Mouse (Mus musculus): ENCODE measurements around the gene Nfe2.
"Not testable (repeated sequence)": the region's sequence is repeated elsewhere in the genome, so short reads cannot be mapped to it uniquely, and the experiment has no call there.

Nfe2 gene

DNA sequence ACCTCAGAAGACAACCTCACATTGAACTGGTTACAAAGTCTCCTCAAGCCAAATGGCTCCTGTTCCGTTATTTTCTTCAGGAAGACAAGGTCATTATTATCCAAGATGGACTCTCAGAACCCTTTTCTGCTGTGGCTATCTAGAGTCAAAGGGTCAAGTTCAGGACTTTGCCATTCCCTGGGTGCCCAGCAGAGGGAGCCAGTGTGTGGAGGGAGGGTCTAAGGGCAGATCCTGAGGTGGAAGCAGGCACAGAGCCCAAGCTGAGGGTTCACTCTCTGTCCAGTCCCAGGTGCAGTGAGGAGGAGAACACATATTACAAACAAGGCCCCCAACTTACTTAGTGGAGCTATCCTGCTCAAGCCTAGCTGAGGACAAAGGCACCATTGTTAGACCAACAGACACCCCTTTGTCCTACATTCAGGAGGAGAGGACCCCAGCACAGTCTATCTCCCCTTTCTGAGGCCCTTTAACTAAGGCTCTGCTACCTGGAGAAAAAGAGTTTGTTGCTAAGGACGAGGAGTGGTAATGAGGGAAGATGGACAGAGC lies 7.9 kb downstream of the Nfe2 start:
- DNase-seq (ENCODE audit: low spot score in 2 of 2), result no peak

DNA sequence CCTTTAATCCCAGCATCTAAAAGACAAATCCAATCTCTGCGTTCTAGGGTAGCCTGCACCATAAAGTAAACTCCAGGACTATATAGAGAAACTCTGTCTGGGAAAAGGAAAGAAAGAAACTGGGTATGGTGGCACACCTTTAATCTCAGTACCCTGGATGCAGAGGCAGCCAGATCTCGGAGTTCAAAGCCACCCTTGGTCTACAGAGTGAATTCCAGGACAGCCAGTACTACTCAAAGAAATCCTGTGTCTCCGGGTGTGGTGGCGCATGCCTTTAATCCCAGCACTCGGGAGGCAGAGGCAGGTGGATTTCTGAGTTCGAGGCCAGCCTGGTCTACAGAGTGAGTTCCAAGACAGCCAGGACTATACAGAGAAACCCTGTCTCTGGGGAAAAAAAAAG lies 8.7 kb downstream of the Nfe2 start:
- not testable (repeated sequence) for DNase-seq (ENCODE audit: low spot score in 2 of 2)

GRCm38 (mm10) chr15:103248401-103249313 lies 9.5 kb downstream of the Nfe2 start:
- DNase-seq (ENCODE audit: low spot score in 2 of 2), result no peak

GRCm38 (mm10) chr15:103247782-103248400 lies 10.3 kb downstream of the Nfe2 start:
- DNase-seq (ENCODE audit: low spot score in 2 of 2), result no peak

DNA sequence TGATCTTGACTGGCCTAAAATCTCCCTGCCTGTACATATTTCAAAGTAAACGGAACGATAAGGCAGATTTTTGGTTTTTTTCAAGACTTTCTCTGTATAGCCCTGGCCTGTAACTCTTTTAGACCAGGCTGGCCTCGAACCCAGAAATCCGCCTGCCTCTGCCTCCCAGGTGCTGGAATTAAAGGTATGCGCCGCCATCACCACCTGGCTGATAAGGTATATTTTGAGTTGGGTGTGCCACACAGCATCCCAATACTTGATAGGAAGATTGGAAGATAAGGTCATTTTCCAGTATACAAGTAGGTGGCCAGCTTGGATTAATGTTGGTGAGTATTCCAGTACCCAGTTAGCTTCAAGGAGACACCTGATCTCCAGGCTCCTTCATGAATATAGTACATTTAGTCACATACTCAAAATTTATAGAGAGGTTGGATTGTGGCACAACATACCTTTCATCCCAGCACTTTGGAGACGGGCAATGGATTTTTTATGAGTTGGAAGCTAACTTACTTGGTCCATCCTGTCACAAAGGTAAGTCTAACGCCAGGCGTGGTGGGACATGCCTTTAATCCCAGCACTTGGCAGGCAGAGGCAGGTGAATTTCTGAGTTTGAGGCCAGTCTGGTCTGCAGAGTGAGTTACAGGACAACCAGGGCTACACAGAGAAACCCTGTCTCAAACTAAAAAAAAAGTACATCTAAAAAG lies 11.0 kb downstream of the Nfe2 start:
- DNase-seq (ENCODE audit: low spot score in 2 of 2), result no peak

DNA sequence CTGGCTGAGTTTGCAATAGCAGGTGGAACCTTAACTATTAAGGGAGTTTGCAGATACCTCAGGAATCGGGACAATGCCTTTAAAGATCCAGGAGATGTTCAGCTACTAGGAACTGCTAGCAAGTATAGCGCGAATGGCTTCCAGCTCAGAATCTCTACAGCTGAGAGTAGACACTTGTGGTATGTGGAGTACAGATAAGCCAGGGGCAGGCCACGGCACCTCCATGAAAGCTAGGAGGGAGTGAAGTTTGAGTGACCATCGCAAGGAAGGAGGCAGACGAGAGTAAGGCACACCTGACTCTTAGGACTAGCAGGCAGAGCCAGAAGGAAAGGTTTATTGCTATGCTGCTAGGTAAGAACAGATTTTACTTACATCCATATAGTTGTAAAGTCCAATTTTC lies 12.6 kb downstream of the Nfe2 start:
- DNase-seq (ENCODE audit: low spot score in 2 of 2), result no peak

GRCm38 (mm10) chr15:103242885-103243284 lies 15.3 kb downstream of the Nfe2 start:
- no peak for DNase-seq (ENCODE audit: low spot score in 2 of 2)

GRCm38 (mm10) chr15:103241071-103242018 lies 16.9 kb downstream of the Nfe2 start:
- not testable (repeated sequence) for DNase-seq (ENCODE audit: low spot score in 2 of 2)

DNA sequence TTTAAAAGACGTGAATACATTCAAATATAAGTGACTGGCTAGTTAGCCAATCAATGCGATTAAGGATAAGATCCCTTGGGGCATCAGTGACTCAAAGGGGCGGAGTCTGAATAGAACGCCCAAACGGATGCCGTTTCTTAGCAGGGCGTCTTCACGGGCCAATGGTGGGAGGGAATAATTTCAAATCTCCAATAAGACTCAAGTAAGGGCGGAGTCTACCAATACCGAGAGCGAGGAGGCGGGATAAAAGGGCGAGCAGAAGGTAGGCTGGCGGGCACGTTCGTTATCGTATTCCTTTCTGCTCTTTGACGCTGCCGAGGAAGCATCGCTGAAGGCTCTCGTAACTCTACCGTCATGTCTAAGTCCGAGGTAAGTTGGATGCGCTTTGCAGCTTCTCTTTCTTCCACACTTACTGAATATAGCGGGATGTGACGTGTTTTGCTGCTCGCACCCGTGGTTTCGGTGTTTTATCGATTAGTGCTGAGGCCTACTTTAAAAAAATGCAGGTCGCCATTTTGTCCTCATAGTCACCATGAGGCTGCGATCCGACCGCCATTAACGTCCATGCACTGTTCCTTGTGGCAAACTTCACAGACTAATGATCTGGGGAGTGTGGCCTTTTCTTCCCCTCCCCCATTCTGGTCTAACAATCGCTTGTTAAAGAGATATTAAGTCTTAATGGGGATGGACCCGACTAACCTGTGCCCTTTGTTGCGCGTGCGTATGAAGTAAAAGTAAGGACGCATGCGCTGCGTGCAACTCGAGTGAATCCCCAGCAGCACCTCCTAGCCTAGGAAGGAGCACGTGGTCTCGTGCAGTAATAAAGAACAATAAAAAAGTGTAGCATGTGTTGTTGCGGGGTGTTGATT lies 17.8 kb downstream of the Nfe2 start, which contains the start of gene Hnrnpa1:
TSS of gene Hnrnpa1 (plus strand) at position 273 of the 869 bp plus-strand sequence.
- DNase-seq (ENCODE audit: low spot score in 2 of 2), result peak; percentile 93 to 97

GRCm38 (mm10) chr15:103239685-103240159 lies 18.5 kb downstream of the Nfe2 start, which contains the start of gene Cbx5:
TSS of gene Cbx5 (minus strand) at chr15:103239816.
- peak; percentile 97 to 98 for DNase-seq (ENCODE audit: low spot score in 2 of 2)

DNA sequence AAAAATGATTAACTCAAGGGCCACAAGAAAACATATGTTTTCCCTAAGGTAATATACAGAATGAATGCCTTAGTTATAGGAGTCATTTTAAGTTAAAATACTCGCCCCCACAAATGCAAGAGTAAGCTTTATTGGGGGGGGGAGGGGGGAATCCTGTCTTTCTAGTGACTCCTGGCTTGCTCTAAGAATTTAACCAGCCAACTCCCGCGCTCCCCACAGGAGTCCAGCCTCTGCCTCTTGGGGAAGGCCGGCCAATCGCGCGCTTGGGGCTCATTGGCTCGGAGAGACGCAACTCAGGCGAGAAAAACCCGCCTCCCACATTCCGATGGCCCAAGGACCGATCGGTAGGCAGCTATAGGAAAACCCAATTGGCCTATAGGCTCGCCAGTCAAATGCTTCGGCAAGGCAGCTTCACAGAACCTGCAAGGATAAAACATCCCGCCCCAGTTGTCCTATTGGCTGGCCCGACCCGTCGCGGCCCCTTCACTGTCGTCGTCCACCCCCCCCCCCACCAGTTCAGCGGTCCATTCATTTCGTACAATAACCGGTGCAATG lies 19.0 kb downstream of the Nfe2 start:
- DNase-seq (ENCODE audit: low spot score in 2 of 2), result peak; percentile 93 to 98

- no peak for DNase-seq (ENCODE audit: low spot score in 2 of 2)
These were observed 20.9 kb downstream of the Nfe2 start for GRCm38 (mm10) chr15:103237295-103237694.

DNA sequence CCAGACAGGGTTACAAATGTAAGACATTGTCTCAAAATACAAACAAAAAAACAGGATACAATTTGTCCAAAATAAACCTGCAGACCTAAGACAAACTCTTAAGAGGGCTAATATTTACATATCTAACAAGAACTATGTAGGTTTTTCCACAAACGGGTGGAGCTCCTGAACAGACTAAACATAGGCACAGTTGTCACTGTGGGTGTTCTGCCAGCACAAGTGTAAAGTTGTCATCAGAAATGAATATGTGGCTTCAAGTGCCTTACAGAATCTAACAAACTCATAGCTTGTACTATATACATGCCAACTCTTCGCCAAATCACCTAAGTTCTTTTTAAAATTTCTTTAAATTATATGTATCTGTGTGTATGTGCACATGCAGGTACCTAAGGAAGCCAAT lies 25.1 kb downstream of the Nfe2 start:
- DNase-seq (ENCODE audit: low spot score in 2 of 2), result peak in 1 of 2 experiments; percentile 37

DNA sequence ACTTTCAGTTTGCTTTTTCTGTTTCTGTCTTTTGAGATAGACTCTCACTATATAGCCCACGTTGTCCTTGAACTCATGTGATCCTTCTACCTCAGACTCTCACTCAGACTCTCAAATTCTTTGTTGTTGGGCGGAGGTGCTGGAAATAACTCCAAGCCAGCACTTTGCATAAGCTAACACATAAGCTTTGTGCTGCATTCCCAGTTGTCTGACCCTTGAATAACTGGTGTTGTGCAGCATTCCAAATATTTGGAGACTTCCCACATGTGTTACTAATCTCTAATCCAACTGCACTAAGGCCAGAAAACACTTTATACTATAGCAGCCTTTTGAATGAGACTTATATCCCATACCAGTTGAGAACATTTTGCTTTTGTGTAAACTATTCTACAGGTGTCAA lies 29.3 kb downstream of the Nfe2 start:
- DNase-seq (ENCODE audit: low spot score in 2 of 2), result no peak

- no peak for DNase-seq (ENCODE audit: low spot score in 2 of 2)
These were observed 30.6 kb downstream of the Nfe2 start for GRCm38 (mm10) chr15:103227572-103227971.

- DNase-seq (ENCODE audit: low spot score in 2 of 2), result no peak
These were observed 31.2 kb downstream of the Nfe2 start for GRCm38 (mm10) chr15:103227022-103227421.

DNA sequence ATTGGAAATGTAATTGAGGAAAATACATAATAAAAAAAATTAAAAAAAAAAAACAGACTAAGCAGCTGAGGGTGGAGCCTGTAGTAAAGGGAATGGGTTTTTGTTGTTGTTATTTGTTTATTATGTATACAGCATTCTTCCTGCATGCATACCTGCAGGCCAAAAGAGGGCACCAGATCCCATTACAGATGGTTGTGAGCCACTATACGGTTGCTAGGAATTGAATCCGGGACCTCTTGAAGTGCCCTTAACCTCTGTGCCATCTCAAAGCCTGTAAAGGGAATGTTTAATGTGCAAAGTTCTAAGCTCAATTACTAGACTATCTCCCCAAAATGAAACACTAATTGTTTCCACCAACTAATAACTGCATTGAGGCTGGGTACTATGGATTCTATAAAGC lies 34.0 kb downstream of the Nfe2 start:
- no peak for DNase-seq (ENCODE audit: low spot score in 2 of 2)

DNA sequence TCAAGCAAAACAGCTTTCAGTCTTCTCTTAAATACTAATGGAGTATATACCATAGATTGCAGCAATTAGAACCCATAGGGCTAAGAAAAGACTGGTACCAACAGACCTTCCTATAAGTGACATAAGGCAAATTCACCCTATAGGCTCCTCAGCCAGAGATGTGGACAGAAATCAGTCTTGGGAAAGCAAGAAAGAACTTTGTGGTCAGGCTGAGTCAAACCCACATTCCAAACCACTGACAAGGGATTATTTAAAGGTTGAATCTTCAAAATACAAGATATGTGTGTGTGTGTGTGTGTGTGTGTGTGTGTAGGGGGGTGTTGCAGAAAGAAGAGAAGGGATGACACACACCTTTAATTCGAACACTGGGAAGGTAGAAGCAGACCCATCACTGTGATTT lies 36.8 kb downstream of the Nfe2 start:
- DNase-seq (ENCODE audit: low spot score in 2 of 2), result no peak

DNA sequence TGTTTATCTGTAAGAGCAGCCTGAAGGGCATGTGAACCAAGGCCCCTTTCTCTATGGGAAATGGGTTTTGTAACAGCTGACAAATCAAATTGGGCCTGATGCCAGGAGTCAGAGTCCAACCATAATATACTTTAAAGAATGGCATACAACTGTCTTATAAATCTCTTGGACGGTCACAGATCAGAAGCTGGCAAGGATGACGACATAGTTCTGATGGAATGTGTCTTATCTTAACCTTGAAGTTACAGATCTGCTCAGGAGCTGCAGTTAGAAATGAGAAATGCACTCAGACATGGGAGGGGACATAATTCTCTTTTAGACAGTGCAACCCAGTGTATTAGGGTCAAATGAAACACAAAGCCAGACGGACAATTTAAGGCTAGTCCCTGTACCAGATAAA lies 37.4 kb downstream of the Nfe2 start:
- no peak for DNase-seq (ENCODE audit: low spot score in 2 of 2)
